Mouse (Mus musculus): Measurements from ENCODE around the gene Vcl. TPM values are rescaled to one million over a fixed set of nuclear protein-coding genes. Genes with fewer than 3 reads are reported as not detected.

The Vcl gene
- polyA plus RNA-seq (2014; fragmentation: Nextera tagmentation; extraction: Ambion mirVana): 78.8 and 101 TPM in 2 replicates

DNA sequence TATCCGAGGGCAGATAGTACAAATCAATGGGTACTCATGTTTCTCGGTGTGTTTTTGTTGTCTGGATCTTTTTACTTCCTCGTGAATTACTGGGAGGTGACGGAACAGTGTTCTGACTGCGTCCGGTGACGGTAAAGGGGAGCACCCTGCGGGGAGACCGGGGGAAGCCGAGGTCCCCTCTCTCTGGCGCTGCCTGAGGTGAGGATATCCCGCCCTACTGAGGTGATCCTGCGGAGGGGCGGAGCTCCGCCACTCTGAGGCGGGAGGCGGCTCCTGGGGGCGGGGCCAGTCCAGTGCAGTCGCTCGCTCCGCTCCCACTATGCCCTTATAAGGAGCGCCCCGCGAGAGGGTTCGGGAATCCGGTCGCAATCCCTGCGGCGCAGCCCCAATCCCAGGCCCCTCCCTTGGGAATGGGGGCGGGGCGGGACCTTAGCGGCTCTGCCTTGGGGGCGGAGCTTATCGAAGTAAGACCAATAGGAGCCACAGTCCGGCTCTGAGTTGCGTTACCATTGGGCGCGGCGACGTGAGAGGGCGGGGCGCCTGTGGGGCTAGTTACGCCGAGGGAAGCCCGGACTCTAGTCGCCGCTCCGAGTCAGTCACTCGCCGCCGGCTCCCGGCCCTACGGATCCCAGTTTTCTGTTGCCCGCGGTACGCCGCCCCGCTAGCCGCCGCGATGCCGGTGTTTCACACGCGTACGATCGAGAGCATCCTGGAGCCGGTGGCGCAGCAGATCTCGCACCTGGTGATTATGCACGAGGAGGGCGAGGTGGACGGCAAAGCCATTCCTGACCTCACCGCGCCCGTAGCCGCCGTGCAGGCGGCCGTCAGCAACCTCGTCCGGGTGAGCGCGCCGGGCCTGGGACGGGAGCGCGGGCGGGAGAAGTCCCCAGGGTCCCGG is at the start of gene Vcl:
Gene Vcl, plus strand, starts transcription at position 551 of the 898 bp plus-strand sequence.
- WGBS (ENCODE audit: insufficient replicate concordance): under 1% methylated on average over 89 of the region's 89 CpGs
- no peaks in the 10 kb centered on the region for H3K9me3 ChIP-seq (replicated peaks; ENCODE audit: control insufficient read depth, low read length)
- H3K4me1 ChIP-seq (ENCODE audit: control insufficient read depth, insufficient read depth, low read length): peaks cover 7% of the 10 kb centered on the region; the same call in 1 of the 2 replicates
- H3K27ac ChIP-seq (ENCODE audit: low read depth, low read length): peak within 1 kb of the TSS; percentile 96
- peak within 1 kb of the TSS; percentile 98 for H3K4me3 ChIP-seq (ENCODE audit: low read depth, low read length)
- peak within 1 kb of the TSS; percentile 96 for H3K9ac ChIP-seq (ENCODE audit: low read depth, low read length)
- no peaks in the 10 kb centered on the region for H3K36me3 ChIP-seq (ENCODE audit: control insufficient read depth, insufficient read depth, low read length)
- H3K4me2 ChIP-seq: peak within 1 kb of the TSS; percentile 83
- H3K27me3 ChIP-seq (ENCODE audit: control insufficient read depth, insufficient read depth, low read length): no peaks in the 10 kb centered on the region
- peak; percentile 97 for ATAC-seq (replicated peaks; ENCODE audit: insufficient number of reproducible peaks, low FRiP score, low TSS enrichment)

DNA sequence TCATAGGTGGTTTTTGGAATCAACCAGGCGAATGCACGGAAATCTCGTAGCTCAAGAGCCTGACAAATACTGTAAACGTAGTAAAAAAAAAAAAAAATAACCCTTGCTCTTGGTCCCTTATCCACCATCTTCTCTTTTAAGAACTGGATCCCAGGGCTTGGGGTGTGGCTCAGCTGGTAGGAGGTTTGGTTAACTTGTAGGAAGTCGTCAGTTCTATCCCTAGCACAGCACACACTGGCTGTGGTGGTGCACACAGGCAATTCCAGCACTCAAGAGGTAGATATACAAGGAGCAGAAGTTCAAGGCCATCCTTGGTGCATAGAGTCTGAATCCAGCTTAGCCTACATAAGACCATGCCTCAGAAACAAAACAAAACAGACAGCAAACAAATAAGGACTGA is 44.5 kb upstream of the Vcl start:
- no peak overlapping the region for H3K4me3 ChIP-seq (ENCODE audit: low read depth, low read length)
- WGBS (ENCODE audit: insufficient replicate concordance): 70% methylated on average over 5 of the region's 5 CpGs
- H3K9ac ChIP-seq (ENCODE audit: low read depth, low read length): no peak overlapping the region
- peaks cover 14% of the 10 kb centered on the region for H3K4me1 ChIP-seq (ENCODE audit: control insufficient read depth, insufficient read depth, low read length)
- H3K36me3 ChIP-seq (ENCODE audit: control insufficient read depth, insufficient read depth, low read length): no peaks in the 10 kb centered on the region
- no peaks in the 10 kb centered on the region for H3K9me3 ChIP-seq (replicated peaks; ENCODE audit: control insufficient read depth, low read length)
- no peaks in the 10 kb centered on the region for H3K27me3 ChIP-seq (ENCODE audit: control insufficient read depth, insufficient read depth, low read length)
- ATAC-seq (replicated peaks; ENCODE audit: insufficient number of reproducible peaks, low FRiP score, low TSS enrichment): no peak
- peak overlapping the region; percentile 70 for H3K27ac ChIP-seq (ENCODE audit: low read depth, low read length)
- peak overlapping the region; percentile 45 for H3K4me2 ChIP-seq

DNA sequence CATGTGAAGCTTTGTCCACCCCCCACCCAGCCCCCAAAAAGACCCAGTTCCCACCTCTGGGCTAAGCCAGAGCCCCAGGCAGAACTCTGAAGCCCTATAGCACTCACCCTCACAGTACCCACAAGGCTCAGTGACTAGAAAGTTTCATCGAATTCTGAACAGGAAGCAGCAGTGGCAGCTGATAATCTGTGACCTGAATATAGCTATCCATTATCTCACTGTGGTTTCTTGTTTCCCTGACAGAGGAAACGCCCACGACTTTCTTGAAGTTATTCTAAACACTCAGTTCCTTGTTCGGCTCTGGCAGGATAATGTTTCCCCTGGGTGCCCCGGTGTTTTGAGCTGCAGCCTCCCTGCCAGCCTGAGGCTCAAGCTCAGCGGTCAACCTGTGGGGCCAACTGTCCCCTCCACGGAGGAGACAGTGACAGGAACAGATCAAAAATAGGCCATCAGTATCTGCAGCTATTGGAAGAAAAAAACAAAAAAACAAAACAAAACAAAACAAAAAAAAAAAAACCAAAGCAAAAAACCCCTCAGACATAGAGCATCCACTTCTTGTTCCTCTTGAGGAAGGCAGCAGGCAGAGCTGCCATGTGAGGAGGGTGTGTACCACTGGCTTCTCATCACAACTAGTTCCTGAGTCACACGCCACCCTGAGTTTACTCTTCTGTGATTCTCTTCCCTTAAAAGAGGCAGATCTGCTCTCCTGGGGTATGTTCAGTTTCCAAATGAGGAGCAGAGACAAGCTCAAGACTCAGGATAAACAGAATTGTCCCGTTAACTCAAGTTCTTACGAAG is 43.9 kb upstream of the Vcl start:
- ATAC-seq (replicated peaks; ENCODE audit: insufficient number of reproducible peaks, low FRiP score, low TSS enrichment): peak; percentile 68; the same call in 1 of the 2 replicates
- Histone ChIP-seq H3K27me3 (ENCODE audit: control insufficient read depth, insufficient read depth, low read length) (no peaks in the 10 kb centered on the region), H3K9ac (ENCODE audit: low read depth, low read length) (peak overlapping the region; percentile 47; the same call in 1 of the 2 replicates), H3K4me1 (ENCODE audit: control insufficient read depth, insufficient read depth, low read length) (peaks cover 14% of the 10 kb centered on the region), H3K27ac (ENCODE audit: low read depth, low read length) (peak overlapping the region; percentile 70), H3K9me3 (replicated peaks; ENCODE audit: control insufficient read depth, low read length) (no peaks in the 10 kb centered on the region), H3K36me3 (ENCODE audit: control insufficient read depth, insufficient read depth, low read length) (no peaks in the 10 kb centered on the region), H3K4me3 (ENCODE audit: low read depth, low read length) (peak overlapping the region; percentile 4; the same call in 1 of the 2 replicates), H3K4me2 (peak overlapping the region; percentile 45)
- WGBS (ENCODE audit: insufficient replicate concordance): 20% methylated on average over 10 of the region's 10 CpGs

DNA sequence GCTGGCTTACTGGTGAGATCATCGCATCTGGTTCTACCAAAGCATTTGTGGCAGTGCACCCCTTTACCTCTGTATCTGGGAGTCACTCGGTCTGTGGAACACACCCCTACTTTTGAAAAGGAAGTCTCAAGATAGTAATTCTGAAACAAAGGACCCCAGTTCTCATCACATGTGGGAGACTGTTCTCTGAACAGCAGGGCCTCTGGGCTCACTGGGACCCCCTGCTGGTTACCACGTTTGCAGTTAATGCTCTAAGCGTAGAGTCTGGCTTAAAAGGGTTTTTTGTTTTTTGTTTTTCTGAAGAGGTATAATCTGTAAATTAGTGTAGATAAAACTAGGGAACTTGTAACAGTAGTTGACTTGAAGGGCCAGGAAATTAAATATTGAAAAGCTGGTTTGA is 42.9 kb upstream of the Vcl start:
- Histone ChIP-seq H3K27me3 (ENCODE audit: control insufficient read depth, insufficient read depth, low read length) (no peaks in the 10 kb centered on the region), H3K36me3 (ENCODE audit: control insufficient read depth, insufficient read depth, low read length) (no peaks in the 10 kb centered on the region), H3K4me3 (ENCODE audit: low read depth, low read length) (no peak overlapping the region), H3K9me3 (replicated peaks; ENCODE audit: control insufficient read depth, low read length) (no peaks in the 10 kb centered on the region), H3K9ac (ENCODE audit: low read depth, low read length) (no peak overlapping the region), H3K4me1 (ENCODE audit: control insufficient read depth, insufficient read depth, low read length) (peaks cover 14% of the 10 kb centered on the region), H3K4me2 (no peak overlapping the region), H3K27ac (ENCODE audit: low read depth, low read length) (peak overlapping the region; percentile 70; the same call in 1 of the 2 replicates)
- ATAC-seq (replicated peaks; ENCODE audit: insufficient number of reproducible peaks, low FRiP score, low TSS enrichment): no peak
- WGBS (ENCODE audit: insufficient replicate concordance): 35% methylated on average over 4 of the region's 4 CpGs

DNA sequence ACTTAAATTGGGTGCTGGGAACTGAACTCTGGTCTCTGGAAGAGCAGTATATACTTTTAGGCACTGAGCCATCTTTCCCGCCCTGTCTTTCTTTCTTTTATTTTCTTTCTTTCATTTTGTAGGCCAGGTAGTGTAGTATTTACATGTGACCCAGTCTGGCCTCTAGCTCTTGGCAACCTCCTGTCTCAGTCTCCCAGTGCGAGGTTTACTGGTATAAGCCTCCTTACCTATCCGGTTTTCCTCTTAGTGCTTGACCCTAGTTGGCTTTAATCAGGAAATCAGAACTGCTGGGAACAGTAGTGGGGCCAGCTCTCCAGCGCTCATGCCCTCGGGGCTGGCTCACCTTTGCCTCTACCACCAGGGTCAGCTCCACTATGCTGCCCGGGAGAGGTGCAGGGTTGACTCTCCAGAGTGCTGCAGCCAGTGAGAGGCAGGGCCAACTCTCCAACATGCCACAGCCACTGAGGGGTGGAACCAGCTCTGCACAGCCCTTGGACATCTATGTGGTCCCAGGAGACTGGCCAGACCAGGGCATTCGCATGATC is 41.6 kb upstream of the Vcl start:
- H3K27ac ChIP-seq (ENCODE audit: low read depth, low read length): no peak overlapping the region
- no peak for ATAC-seq (replicated peaks; ENCODE audit: insufficient number of reproducible peaks, low FRiP score, low TSS enrichment)
- no peaks in the 10 kb centered on the region for H3K27me3 ChIP-seq (ENCODE audit: control insufficient read depth, insufficient read depth, low read length)
- H3K4me3 ChIP-seq (ENCODE audit: low read depth, low read length): no peak overlapping the region
- no peak overlapping the region for H3K9ac ChIP-seq (ENCODE audit: low read depth, low read length)
- H3K4me2 ChIP-seq: no peak overlapping the region
- no peaks in the 10 kb centered on the region for H3K9me3 ChIP-seq (replicated peaks; ENCODE audit: control insufficient read depth, low read length)
- H3K4me1 ChIP-seq (ENCODE audit: control insufficient read depth, insufficient read depth, low read length): peaks cover 17% of the 10 kb centered on the region
- 83% methylated on average over 7 of the region's 7 CpGs for WGBS (ENCODE audit: insufficient replicate concordance)
- H3K36me3 ChIP-seq (ENCODE audit: control insufficient read depth, insufficient read depth, low read length): no peaks in the 10 kb centered on the region

DNA sequence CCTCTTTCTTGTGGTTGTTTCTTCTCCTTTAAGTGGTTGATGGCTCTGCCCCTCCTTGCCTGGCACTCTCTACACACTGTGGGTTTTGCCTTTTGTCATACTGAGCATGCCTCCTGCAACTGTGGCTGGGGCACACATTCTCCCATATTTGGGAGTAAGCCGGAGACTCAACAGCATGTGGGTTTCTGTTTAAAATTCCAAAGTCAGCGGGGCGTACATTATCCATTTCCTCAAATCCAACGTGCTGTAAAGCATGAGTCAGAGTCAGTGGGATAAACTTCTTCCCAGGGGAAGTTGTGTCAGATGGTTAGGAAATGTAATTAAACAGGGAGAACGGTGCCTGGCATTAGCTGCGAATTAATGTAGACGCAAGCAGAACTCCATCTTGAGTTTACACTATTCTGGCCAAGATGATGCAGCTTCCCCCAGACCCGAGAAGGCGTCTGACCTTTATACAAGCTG is 37.2 kb upstream of the Vcl start:
- H3K27ac ChIP-seq (ENCODE audit: low read depth, low read length): no peak overlapping the region; the same call in 1 of the 2 replicates

DNA sequence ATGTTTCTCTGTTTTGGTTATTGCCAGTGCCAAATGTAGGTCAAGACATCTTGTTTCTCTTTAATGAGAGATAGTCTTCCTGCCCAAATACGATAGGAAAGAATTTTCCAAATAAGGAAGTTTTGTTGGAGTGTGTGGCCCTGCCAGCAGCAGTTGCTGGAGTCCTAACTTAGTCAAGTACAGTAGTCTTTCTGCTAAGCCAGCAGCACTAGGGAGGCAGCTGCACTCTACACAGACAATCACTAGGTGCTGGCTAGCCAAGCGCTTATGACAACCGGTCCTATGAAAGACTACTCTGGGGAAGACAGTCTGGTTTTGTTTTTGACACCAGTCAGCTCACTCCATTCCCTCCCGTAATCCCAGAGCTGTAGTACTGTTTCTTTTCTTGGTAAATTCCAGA is 35.4 kb upstream of the Vcl start:
- ATAC-seq (replicated peaks; ENCODE audit: insufficient number of reproducible peaks, low FRiP score, low TSS enrichment): no peak
- no peak overlapping the region for H3K4me3 ChIP-seq (ENCODE audit: low read depth, low read length)
- H3K9me3 ChIP-seq (replicated peaks; ENCODE audit: control insufficient read depth, low read length): no peaks in the 10 kb centered on the region
- H3K27me3 ChIP-seq (ENCODE audit: control insufficient read depth, insufficient read depth, low read length): no peaks in the 10 kb centered on the region
- WGBS (ENCODE audit: insufficient replicate concordance): 32% methylated on average over 4 of the region's 4 CpGs
- no peak overlapping the region for H3K4me2 ChIP-seq
- no peak overlapping the region for H3K9ac ChIP-seq (ENCODE audit: low read depth, low read length)
- no peak overlapping the region for H3K27ac ChIP-seq (ENCODE audit: low read depth, low read length)
- H3K4me1 ChIP-seq (ENCODE audit: control insufficient read depth, insufficient read depth, low read length): peaks cover 5% of the 10 kb centered on the region
- no peaks in the 10 kb centered on the region for H3K36me3 ChIP-seq (ENCODE audit: control insufficient read depth, insufficient read depth, low read length)

More for the DNA sequence above, 37.2 kb upstream of the Vcl start:
- peaks cover 5% of the 10 kb centered on the region for H3K4me1 ChIP-seq (ENCODE audit: control insufficient read depth, insufficient read depth, low read length)
- no peak overlapping the region for H3K4me3 ChIP-seq (ENCODE audit: low read depth, low read length)
- H3K9ac ChIP-seq (ENCODE audit: low read depth, low read length): no peak overlapping the region
- no peaks in the 10 kb centered on the region for H3K9me3 ChIP-seq (replicated peaks; ENCODE audit: control insufficient read depth, low read length)
- no peaks in the 10 kb centered on the region for H3K36me3 ChIP-seq (ENCODE audit: control insufficient read depth, insufficient read depth, low read length)
- H3K4me2 ChIP-seq: no peak overlapping the region
- ATAC-seq (replicated peaks; ENCODE audit: insufficient number of reproducible peaks, low FRiP score, low TSS enrichment): no peak
- no peaks in the 10 kb centered on the region for H3K27me3 ChIP-seq (ENCODE audit: control insufficient read depth, insufficient read depth, low read length)
- 41% methylated on average over 9 of the region's 9 CpGs for WGBS (ENCODE audit: insufficient replicate concordance)

DNA sequence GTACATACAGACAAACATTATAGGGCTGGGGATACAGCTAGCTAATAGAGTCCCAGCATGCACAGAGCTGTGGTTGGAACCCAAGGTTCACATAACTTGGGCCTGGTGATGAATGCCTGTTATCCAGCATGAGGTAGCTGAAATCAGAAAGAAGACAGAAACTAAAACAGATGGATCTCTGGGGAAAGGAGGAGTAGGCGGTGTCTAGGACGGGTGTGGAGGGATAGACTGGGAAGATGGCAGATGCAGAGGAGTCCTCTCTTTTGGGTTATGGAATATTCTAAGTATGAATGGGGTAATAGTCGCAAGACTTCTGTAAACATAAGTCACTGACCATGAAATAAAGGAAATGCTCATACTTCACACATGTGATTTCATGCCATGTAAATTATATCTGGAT is 27.9 kb upstream of the Vcl start:
- Histone ChIP-seq H3K4me1 (ENCODE audit: control insufficient read depth, insufficient read depth, low read length) (no peaks in the 10 kb centered on the region), H3K4me3 (ENCODE audit: low read depth, low read length) (no peak overlapping the region), H3K9me3 (replicated peaks; ENCODE audit: control insufficient read depth, low read length) (no peaks in the 10 kb centered on the region), H3K4me2 (no peak overlapping the region), H3K9ac (ENCODE audit: low read depth, low read length) (no peak overlapping the region), H3K27ac (ENCODE audit: low read depth, low read length) (no peak overlapping the region), H3K36me3 (ENCODE audit: control insufficient read depth, insufficient read depth, low read length) (no peaks in the 10 kb centered on the region), H3K27me3 (ENCODE audit: control insufficient read depth, insufficient read depth, low read length) (no peaks in the 10 kb centered on the region)
- WGBS (ENCODE audit: insufficient replicate concordance): 81% methylated on average over 3 of the region's 3 CpGs
- ATAC-seq (replicated peaks; ENCODE audit: insufficient number of reproducible peaks, low FRiP score, low TSS enrichment): no peak
